Mouse (Mus musculus): ENCODE measurements at regions not wholly inside any gene's neighbourhood (a gene's known extent, or its start where the extent isn't known, plus 50 kb on each side); places are given as distances from the start of the nearest gene placed in this dataset.

- no peak for TF ChIP-seq CTCF (IDR thresholded peaks at IDR 0.05; ENCODE audit: insufficient read depth, low read depth, low read length)
- no peak for TF ChIP-seq POLR2A (IDR thresholded peaks at IDR 0.05; ENCODE audit: insufficient read depth, low read depth, low read length)
Measured at GRCm38 (mm10) chr11:112616942-112617341, 165.1 kb upstream of the Sox9 start.
